Mouse (Mus musculus) right cerebral cortex, adult 18-20 months (tissue): ENCODE data around the gene Cish.

Experiments
- DNase-seq: peaks from one replicate; pipeline ENCODE4 v3.0.0; 2022; ENCODE audit warnings: mixed read lengths

The Cish gene

GRCm38 (mm10) chr9:107278126-107278525, 17.7 kb upstream of the Cish start:
- DNase-seq, result peak; percentile 34

DNA sequence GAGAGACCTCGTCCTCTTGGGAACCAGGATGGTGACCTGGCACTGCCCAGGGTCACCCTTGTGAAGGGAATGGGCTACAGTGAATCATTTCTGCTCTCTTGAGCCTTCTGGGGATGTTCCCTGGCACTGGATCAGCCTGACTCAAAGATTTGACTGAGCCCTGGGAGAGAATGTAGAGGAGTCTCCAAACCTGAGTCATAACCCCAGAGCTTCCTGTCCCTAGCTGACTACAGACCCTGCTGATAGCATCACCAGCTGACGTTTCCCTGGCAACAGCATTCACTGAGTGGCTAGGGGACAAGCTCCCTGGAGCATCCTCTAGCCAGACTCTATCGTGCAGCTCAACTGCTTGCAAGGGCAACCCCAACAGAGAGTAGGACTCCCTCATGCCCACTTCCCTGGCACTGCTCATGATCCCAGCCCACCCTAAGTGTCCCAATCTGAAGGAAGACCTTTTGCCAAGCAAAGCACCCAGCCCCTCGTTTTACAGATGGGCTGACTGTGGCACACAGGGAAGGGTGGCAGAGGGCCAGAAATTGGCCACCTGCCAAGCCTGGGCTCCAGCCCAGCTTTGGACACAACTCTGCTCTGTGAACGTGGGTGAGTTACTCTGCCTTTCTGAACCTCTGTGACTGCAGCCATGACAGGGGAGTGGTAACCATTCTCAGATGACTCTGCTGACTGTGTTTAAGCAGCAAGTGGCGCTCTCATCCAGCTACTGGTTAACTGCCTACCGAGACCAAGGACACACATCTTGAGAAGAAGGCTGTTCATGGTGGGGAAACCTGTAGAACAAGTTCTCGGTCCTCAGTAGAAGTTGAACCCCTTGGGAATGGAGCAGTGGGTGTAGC, 17.1 kb upstream of the Cish start:
- DNase-seq, result no peak

DNA sequence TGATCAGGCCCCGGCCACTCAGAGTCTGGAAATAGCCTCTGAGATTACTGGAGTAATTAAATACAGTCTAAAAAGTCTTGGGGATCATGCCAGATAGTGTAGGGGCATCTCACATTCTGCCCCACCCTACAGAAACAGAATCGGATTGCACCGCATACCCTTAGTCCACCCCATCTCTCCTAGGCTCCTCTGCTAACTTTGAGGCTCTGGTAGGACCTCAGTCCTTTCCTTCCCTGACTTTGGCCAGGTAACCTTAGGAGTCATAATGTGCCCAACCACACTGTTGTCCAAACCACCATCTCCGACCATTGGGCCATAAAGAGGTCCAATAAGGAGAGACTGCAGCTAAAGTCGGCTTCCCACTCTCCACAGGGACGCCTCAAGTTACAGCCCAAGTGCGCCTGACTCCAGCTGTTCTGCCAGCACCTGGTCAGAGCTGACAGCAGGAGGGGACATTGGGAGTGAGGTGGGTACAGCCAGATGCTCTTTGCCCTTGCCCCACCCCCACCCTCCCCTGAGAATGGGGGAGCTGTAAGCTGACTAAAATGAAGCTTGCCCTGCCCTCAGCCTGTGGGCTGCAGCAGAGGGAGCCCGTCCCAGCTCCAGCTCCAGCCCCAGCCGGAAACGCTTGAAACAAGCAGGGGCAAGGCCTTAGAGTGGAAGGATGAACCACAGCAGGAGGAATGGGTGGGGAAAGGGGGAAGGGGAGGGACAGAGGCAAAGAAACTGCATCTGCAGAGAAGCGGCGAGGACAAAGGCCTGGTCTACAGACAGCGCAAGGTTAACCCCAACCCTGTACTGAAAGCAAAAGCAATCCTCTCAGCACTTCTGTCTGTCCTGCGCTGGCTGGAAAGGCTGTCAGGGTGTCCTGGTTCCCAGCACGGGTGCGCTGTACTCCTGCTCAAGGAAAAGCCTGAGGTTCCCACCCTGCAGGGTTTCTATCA, 16.2 kb upstream of the Cish start:
- no peak for DNase-seq

- DNase-seq, result no peak
Measured at GRCm38 (mm10) chr9:107280322-107281027, 15.4 kb upstream of the Cish start.

- DNase-seq, result no peak
Measured at GRCm38 (mm10) chr9:107281241-107281987, 14.4 kb upstream of the Cish start.

- DNase-seq, result no peak
Measured at GRCm38 (mm10) chr9:107282951-107283350, 12.9 kb upstream of the Cish start.

DNA sequence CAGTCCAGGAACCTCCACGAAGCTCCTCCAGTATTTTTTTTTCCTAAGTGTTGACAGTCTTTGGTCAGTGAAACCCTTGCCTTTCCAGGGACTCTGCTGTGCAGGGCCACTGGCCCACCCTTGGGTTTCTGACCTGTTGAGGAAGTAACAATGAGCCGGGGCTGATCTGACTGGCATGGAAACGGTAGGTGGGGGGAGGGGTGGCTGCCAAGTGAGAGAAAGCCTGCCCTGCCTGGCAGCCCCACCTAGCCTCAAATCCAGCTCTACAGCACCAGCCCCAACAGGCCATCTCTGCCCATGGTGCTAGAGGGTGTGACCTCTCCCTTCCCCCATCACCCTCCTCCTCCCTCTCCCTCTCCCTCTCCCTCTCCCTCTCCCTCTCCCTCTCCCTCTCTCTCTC, 10.8 kb upstream of the Cish start:
- DNase-seq, result no peak

DNA sequence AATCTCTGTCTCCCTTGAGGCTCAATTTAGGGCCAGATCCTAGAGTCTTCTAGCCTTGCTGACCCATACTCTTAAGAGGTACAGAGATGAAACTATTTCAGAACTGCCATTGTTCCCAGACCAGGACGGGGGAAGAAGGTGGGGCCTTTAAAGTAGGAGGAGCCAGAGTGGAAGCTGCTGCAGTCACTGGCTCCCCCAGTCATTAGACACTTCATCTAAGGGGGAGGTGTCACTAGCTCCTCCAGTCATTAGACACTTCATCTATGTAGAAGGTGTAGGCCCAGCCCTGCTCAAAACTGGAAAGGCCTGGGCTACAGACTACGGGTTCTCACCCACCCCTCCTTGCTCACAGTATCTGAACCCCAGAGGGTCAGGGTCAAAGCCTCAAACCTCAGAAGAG, 8.5 kb upstream of the Cish start:
- DNase-seq, result no peak

GRCm38 (mm10) chr9:107288105-107288650, 7.6 kb upstream of the Cish start:
- no peak for DNase-seq

- no peak for DNase-seq
Measured at GRCm38 (mm10) chr9:107288711-107289110, 7.1 kb upstream of the Cish start.

DNA sequence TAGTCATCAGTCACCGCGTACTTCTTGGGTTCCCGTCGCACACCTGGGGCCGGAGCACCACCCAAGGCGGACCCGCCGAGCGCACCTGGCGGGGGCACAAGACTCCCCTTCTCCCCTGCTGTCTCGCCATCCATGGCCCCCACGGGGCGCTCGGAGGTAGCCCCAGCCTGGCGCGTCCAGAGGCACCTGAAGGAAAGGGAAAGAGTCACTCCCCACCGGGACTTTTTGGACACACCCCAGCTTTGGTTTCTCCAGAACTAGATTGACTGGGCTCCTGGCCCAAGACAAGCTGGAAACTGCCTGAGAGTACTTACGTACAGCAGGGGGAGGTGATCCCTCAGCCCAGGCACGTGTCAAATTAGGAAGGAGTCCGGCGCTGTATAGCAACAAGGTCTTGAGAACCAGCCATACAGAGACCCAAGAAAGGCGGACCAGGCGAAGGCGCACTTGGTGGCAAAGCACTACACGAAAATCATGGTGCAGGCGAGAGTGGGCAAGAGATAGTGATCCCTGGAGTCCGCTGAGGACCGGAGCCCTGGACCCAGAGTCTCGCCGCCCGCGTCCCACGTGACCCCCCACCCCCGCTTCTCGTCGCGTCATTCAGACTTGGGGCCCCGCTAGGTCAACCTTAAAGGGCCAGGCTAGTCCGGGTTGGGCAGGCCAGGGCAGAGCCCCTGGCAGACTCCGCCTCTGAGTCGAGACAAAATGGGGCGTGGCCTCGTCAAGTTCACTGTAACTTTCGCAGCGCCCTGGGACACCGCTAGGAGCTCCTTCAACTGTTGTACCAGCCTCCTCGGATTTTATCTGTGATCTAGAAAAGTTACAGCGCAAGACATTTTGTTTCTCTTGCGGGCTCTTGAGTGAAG, 6.4 kb upstream of the Cish start, which contains the start of gene Mapkapk3:
TSS of gene Mapkapk3 (minus strand) at position 667 of the 866 bp plus-strand sequence.
- peak; percentile 55 for DNase-seq

DNA sequence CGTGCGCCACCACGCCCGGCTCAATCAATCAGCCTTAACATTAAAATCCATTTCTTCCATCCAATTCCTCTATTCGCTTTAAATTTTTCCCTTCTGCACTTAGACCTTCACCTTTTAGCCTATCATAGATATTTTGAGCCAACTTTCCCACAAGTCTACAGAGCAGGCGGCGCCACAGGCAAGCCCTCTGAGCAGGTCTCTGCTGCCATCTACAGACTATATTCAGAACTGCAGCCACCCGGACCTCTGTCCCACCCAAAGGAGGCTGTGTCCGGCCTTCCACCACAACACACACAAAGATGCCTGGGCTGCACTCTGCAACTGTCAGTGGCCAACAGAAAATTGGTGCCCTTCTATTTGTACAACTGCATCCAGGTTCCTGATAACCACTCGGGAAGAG, 4.9 kb upstream of the Cish start:
- DNase-seq, result peak; percentile 72

- peak; percentile 57 for DNase-seq
Measured at GRCm38 (mm10) chr9:107294249-107294648, 1.6 kb upstream of the Cish start.

- DNase-seq, result peak; percentile 52
Measured at GRCm38 (mm10) chr9:107295616-107296015, 210 bp upstream of the Cish start.

- DNase-seq, result no peak
Measured at GRCm38 (mm10) chr9:107296041-107296440, 215 bp downstream of the Cish start.

DNA sequence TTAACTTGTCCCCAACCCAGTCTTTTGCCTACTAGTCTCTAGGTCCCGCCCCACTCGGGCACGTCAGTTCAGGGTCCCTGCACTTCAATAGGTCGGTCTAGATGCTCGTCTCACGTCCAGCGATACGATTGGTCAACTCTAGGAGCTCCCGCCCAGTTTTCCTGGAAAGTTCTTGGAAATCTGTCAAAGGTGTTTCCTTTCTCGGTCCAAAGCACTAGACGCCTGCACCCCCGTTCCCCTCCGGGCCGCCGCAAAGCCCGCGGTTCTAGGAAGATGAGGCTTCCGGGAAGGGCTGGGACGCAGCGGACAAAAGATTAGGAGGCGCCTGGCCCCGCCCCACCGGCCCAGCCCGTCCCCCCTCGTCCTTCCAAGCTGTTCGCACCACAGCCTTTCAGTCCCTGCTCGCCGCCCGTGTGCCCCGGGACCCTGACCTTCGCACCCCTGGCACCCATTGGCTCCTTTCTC, 707 bp downstream of the Cish start:
- peak; percentile 92 for DNase-seq

DNA sequence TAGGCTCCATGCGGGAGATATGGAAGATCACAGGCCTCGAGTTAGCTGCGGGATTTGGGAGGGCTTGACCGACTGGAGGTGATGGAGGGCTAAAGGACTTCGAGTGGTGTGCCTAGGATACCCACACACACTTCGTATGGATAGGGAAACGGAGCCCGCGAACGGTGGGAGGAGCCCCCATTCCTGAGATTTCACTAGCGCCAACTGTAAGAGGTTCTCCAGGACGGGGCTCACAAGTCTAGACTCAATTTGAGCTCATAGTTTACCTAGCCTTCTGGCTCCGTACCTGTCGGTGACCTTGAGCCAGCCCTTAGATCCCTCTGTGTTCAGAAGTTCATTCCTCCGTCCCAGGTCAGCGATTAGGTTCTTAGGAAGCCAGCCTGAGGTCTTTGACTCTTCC, 1.2 kb downstream of the Cish start:
- no peak for DNase-seq

GRCm38 (mm10) chr9:107297658-107298057, 1.8 kb downstream of the Cish start:
- no peak for DNase-seq

DNA sequence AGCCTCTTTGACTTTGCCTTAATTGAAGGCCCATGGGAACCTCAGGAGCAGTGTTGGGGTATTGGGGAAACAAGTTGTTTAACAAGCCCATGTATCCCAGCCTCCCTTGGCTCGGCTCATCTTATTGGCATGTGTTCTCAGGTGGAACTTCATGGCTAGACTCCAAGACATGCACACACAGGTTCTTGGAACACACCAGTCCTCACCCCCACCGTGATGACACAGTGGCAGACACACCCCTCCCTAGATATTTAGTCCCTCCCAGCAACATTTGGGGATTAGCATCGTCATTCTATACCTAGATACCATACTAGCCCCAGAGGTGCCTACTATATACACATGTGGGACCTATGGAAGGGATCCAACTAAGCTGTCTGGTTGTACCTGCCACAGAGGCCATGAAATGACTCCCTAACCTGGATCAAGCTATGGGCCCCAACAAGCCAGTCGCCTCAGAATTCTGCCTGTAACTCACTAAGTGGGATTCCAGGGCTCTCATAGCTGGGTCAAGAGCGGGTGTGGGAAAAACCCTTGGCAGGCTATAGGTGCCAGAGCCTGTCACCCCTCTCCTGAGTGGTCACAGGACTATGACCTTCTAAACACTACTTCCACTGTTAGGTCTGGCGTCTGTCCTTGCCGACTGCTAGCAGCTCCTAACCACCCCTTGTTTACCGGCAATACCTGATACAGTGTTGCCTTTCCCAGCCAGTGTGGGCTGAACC, 2.4 kb downstream of the Cish start:
- DNase-seq, result no peak

DNA sequence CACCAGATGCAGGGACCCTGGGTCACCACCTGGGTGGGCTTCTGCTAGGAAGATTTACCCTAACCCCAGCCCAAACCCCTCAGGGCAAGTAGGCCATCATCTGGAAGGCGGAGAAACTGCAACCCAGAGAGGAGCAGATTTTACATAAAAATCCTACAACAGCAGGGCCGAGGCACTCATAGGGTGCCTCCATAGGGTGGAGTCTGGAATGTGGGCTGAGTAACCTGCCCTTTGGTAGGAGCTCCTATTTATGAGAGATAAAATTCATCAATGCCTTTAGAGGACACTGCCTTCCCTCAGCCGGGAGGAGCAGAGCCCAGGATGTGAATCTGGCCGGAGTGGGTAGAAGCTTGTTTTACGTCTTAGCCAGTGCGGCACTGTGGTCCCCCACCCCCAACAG, 3.0 kb downstream of the Cish start:
- no peak for DNase-seq
